Mouse (Mus musculus): Measurements from ENCODE around the gene Espn.

DNA sequence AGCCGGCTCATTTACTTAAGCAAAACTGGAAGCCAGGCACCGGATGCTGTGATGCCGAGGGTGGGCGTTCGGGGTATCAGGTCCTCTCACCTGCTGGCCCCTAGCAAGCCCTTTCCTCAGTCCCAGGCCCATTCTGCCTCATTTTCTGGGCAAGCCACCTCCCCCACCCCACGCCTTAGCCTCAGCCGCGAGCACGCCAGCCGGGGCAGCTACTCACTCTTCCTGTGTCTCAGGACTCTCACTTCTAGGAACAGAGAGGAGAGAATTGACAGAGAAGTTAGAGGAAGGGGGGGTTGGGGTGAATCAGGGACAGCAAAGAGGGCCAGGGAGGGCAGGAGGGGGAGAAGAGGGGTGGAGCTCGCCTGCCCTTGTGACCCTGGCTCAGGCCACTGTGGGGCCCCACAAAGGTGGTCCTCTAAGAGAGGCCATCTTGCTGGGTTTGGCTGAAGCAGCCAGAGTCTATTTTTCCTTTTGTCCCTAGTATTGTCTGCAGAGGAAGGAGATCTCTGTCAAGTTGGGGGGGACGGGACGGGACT is 22.7 kb downstream of the Espn start:
- TF ChIP-seq CTCF (IDR thresholded peaks at IDR 0.05) (no peak), EP300 (IDR thresholded peaks at IDR 0.05) (no peak)

Data from lung, postnatal 0 days (tissue).